Mouse (Mus musculus) adrenal gland (tissue): ENCODE measurements around the gene Wrap53.
"Not testable (repeated sequence)": the region's sequence is repeated elsewhere in the genome, so short reads cannot be mapped to it uniquely, and the experiment has no call there.

Experiments
- intact Hi-C: fragments of 180-260 bp; cut with DNase I; formaldehyde crosslinking; loops from one replicate; pipeline ENCODE4 v1.15.1; 2025
- long read RNA-seq, 2 experiments: library from polyadenylated mRNA; unstranded; transcript quantifications; one replicate each; pipeline ENCODE4 v2.0.0; 2020; ENCODE audit warnings: borderline replicate concordance in 1 of 2; ENCODE audit not compliant: insufficient replicate concordance in 1 of 2

Wrap53 gene
- long read RNA-seq, experiment 1, partial matches to known transcripts, result 0 of 4 reads
- long read RNA-seq, experiment 1, other reads (novel, unspliced or antisense), result 1 of 4 reads
- long read RNA-seq, experiment 2, transcript Wrap53-201 (10 exons, 1,891 nt), result major isoform, 6 of 7 reads
- long read RNA-seq, experiment 2, partial matches to known transcripts, result 0 of 7 reads
- long read RNA-seq, experiment 2, other reads (novel, unspliced or antisense), result 1 of 7 reads

DNA sequence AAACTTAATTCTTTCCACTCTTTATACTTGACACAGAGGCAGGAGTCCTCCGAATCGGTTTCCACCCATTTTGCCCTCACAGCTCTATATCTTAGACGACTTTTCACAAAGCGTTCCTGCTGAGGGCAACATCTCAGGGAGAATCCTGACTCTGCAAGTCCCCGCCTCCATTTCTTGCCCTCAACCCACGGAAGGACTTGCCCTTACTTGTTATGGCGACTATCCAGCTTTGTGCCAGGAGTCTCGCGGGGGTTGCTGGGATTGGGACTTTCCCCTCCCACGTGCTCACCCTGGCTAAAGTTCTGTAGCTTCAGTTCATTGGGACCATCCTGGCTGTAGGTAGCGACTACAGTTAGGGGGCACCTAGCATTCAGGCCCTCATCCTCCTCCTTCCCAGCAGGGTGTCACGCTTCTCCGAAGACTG is at the start of gene Wrap53, which contains the start of gene Trp53:
Gene Wrap53 (minus strand): TSS at position 165 of the 424 bp plus-strand sequence.
Gene Trp53 (plus strand): TSS at position 269 of the 424 bp plus-strand sequence.
- intact Hi-C loops, result loop anchor here (1.0 kb wide), 1 partner anchor 34 kb away; no protein-coding TSS in a partner anchor

DNA sequence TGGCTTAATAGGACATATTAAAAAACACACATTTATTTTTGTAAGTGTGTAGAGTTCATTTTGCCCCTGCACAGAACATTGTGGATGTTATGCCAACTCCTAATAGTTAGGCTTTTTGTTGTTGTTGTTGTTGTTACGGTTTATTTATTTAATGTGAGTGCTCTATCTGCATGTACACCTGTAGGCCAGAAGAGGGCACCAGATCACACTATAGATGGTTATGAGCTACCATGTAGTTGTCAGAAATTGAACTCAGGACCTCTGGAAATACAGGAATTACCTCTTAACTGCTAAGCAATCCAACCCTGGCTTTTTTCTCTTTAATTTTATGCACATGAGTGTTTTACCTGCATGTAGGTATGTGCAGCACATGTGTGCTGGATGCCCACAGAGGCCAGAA is 49.7 kb upstream of the Wrap53 start:
- intact Hi-C loops, result loop anchor here (5.0 kb wide), 1 partner anchor 32 kb away; the partner anchor contains the start of gene Mpdu1

DNA sequence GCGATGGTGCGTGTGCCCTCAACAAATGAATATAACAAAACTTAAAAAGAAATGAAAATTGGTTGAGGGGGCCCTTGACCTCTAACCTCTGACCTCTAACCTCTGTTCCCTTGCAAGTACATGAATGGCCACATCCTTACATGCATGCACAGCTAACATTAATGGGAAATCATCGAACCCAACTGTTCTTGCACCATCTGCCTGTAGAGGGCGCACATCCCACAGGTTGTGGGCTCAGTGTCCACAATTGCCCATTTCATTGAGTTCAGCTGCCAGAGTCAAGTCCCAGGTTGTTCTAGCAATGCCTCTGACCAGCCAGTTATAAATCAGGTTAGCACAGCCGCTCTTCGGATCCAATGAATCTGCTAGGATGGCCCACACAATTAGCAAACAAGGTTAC is 48.2 kb upstream of the Wrap53 start:
- intact Hi-C loops, result loop anchor here (5.0 kb wide), 1 partner anchor 34 kb away; the partner anchor contains the start of gene Mpdu1

DNA sequence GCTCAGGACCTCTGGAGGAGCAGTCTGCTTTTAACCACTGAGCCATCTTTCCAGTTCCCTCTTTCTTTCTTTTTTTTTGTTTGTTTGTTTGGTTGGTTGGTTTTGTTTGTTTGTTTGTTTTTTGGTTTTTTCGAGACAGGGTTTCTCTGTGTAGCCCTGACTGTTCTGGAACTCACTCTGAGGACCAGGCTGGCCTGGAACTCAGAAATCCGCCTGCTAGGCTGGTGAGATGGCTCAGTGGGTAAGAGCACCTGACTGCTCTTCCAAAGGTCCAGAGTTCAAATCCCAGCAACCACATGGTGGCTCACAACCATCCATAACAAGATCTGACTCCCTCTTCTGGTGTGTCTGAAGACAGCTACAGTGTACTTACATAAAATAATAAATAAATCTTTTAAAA is 44.3 kb upstream of the Wrap53 start:
- intact Hi-C loops, result not testable (repeated sequence)

DNA sequence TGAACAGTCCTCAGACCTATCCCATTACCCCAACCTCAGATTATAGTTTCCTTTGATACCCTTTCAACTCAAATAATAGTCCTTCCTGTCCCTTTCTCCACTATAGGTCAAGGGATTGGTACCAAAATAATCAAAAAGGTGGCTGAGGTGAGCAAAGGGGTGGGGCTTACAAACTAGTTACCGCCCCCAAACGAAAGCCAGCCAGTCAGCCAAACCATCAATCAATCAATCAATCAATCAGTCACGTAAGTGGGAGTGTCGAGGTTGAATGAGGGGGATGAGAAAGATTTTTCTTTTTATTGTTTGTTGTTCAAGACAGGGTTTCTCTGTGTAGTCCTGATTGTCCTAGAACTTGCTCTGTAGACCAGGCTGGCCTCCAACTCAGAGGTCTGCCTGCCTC is 43.0 kb upstream of the Wrap53 start:
- intact Hi-C loops, result no loop called here

DNA sequence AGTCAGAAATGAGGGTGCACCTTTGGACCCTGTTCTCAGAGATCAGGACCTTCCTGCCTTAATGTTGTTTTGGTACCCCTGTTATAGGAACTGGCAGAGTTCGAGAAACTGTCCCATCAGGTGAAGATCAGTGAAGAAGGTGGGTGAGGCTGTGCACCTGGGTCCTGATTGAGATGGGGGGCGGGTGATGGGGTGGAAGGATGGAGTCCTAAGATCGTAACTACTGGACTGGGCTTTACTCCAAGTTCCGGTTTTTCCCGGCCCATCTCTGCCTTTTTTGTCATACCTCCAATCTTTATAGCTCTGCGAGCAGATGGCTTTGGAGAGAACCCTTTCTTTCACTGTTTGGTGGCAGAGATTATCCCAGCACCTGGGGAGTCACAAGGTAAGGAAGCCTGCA is 42.4 kb upstream of the Wrap53 start:
- intact Hi-C loops, result no loop called here

DNA sequence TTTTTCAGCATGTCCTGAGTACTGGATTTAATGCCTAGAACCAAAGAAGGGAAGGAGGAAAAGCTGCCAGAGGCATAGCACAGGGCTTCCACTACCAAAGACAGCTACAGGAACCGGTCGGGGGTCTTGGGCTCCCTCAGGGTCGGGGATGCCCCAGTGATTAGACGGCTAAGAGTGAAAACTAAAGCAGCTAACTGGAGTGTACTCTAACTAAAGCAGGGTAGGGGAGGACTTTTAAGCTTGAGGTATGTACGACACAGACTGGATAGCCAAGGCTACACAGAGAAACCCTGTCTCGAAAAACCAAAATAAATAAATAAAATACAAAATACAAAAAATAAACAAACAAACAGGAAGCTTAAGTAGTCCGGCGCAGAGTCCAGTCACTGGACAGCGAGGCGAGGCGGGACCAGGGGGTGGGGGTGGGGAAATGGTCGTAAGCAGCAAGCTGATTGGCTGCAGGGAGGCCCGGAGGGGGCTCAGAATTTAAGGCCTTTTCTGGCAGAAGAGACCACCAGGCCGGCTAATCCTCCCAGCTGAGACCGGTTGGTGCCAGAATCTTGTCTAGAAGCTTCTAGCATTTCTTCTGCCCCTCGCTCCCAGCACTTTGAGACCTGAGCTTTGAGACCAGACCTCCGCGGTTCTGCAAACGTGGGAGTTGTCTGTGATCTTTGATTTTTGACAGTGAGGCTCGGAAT is 41.7 kb upstream of the Wrap53 start, which contains the start of gene Sat2:
Gene Sat2 (plus strand): TSS at position 454 of the 698 bp plus-strand sequence.
- intact Hi-C loops, result no loop called here

DNA sequence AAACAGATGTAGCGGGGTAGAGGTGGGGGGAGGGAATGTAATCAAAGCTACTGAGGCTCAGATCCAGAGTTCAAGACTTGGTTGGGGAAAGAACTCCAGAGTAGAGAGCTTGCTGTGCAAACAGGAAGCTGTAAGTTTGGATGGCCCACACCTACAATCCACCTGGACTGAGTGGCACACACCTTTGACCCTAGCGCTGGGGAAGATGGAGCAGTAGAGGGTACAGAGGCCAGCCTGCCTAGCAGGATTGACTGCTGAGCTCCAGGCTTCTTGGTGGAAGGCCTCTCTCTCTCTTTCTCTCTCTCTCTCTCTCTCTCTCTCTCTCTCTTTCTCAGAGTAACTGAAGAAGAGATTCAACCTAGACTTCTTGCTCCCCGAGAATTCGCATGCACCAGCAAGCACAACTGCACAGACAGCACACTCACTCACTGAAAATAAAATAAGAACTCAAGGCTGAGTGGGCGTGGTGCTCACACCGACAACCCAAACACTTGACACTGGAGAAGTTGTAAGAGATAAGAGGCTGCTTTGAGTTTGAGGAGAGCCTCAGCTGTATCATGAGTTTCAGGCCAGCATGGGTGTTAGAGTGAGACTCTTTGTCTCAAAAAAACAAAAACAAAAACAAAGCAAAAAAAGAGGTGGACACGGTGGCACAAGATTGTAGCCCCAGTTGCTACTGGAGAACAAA is 40.5 kb upstream of the Wrap53 start:
- intact Hi-C loops, result no loop called here

DNA sequence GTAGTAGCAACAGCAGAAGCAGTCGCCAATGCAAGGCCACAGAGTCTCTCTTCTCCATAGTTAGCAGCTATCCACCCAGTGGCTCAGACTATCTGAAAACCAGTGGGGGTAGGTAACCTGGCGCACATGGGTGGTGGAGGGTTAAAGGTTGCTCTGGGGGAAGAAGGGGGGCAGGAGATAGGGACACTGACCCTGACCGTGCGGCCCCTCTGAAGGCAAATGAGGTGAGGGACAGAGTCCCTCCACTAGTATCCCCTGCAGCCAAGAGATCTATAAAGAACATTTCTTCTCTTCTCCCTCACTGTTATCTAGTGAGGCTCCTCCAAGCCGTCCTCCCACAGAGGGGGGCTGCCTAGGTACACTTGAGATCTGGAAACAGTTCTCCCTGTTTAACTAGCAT is 37.8 kb upstream of the Wrap53 start, which contains the start of gene Shbg:
Gene Shbg (minus strand): TSS at position 101 of the 400 bp plus-strand sequence.
- intact Hi-C loops, result no loop called here

DNA sequence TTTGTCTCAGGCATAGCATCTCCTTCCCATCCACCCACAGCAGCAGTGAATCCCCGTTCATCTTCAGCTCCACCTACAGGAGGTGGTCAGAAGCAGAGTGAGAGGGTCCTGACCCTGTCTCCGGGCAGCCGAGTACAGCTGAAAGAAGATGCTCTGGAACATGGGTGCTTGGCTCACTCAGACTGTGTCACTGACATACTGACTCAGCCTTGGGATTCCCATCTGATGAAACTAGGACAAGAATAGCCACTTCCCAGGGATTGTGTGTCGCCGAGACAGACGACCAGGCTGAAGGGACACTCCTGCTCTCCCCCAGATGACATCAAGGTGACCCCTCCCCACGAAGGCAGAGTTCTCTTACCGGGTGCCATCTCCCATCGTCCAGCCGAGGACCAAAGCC is 36.7 kb upstream of the Wrap53 start:
- intact Hi-C loops, result no loop called here

DNA sequence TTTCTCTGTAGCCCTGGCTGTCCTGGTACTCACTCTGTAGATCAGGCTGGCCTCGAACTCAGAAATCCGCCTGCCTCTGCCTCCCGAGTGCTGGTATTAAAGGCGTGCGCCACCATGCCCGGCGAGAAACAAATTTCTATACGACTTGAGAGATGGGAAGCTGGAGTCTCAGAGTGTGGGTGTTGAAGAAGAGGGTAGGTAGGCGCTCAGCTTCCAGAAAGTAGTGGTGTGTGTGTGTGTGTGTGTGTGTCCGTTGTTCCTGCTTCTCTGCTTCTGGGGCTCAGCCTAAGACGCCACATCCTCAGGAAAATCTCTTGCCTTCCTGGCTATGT is 34.2 kb upstream of the Wrap53 start:
- intact Hi-C loops, result loop anchor here (1.0 to 5.0 kb wide), 3 partner anchors 34 to 87 kb away; partner anchors contain the start of genes Dnah2, Trp53 and Wrap53

DNA sequence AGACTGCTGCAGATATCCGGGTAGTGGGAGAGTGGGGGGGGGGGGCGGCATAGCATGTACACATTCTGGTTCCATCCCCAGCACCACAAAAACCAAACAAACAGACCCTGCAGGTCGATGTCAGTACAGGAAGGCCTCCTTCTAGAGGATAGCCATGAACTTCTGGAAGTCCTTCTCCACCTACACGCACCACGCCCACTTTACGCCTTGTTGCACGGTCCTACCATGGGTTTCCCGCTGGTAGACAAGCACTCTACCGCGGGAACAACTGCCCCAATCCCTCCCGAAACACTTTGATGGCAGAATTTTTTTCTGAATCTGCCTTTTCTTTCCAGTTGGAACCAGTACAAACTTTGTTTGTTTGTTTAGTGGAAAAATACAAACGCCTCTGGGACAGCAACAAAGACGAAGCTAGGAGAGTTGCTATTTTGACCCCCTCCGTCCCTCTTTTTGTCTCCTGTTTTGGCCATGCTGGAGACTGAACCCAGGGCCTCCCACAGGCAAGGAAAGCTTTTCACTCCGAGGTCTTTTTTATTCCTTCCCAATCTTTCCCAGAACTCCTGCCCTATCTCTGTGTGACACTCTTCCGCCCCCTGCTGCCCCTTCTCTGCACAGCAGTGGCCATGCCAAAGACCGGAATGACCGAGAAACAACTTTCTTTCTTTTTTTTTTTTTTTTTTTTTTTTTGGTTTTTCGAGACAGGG is 33.6 kb upstream of the Wrap53 start:
- intact Hi-C loops, result loop anchor here (1.0 to 5.0 kb wide), 3 partner anchors 33 to 86 kb away; partner anchors contain the start of genes Dnah2, Trp53 and Wrap53

DNA sequence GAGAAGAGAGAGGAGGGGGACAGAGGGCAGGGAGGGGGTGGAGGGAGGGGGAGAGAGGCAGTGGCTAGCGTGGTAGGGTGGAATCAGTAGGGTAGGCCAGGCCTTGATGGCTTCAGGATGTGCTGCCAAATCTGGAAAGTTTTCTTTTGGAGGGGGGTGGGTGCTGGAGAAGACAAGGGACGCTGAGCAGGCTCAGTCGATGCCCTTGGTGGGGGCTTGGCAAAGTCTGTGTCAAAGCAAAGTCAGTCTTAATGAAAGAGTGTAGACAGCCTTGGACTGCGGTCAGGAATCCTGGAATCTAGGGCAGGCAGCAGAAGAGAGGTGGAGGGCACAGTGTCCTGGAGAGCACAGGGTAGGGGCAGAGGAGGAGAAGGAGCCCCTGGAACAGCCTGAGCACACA is 30.8 kb upstream of the Wrap53 start:
- intact Hi-C loops, result loop anchor here (1.0 to 5.0 kb wide), 3 partner anchors 32 to 84 kb away; partner anchors contain the start of gene Dnah2

DNA sequence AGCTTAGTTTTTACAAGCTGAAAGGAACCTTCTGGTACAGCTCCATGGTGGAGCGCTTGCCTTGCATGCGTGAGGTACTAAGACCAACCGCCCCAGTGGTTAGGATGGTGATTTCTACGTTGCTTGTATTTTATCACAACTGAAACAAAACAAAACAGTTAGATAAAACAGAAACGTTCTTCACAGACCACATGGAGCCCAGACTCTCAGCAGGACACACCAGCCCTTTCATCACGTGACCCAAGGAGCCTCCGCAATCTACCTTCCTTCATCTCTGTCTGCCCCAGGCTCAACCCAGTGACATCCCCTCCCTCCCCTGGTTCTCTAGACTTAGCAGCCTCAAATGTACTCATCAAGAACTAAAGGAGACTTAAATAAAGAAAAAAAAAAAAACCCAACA is 29.4 kb upstream of the Wrap53 start:
- intact Hi-C loops, result no loop called here

DNA sequence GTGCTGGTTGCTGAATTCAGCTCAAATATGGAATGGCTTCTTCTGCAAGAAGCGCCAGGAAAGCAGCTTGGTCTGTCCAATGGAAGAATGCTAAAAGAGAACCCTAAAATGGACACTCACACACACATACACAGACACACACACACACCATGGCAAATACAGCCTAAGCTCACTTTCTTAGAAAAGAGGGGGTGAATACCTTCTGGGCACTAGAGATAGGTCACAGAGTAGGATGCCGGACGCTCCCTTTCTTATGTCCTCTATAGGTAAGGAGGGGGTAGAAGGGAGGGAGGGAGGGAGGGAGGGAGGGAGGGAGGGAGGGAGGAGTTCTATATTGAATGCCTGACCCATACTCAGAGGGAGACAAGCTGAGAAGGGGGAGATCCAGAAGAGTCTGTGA is 28.5 kb upstream of the Wrap53 start:
- intact Hi-C loops, result no loop called here

DNA sequence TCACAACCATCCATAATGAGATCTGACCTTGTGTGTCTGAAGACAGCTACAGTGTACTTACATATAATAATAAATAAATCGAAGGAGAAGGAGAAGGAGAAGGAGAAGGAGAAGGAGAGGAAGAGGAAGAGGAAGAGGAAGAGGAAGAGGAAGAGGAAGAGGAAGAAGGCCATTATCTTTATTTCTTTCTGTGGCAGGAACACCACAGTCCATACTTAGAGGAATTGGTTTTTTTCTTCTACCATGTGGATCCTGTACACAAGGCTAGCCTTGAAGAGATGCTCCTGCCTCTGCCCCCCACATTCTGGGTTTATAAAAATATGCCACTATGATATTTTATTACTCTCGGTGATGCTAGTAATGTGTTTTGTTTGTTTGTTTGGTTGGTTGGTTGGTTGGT is 26.8 kb upstream of the Wrap53 start:
- intact Hi-C loops, result no loop called here

DNA sequence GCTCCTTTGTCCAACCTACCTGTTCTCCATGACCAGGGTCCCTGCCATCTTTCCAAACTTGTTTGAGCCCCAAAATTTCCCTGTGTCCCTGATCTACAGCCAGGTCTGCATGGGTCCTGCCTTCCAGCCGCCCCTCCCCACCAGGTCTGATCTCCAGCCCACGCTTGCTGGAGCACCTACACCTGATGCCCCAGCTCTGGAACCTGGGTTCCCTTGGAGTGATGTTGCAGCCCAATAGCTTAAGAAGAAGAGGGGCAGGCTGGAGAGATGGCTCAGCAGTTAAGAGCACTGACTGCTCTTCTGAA is 26.4 kb upstream of the Wrap53 start:
- intact Hi-C loops, result no loop called here

DNA sequence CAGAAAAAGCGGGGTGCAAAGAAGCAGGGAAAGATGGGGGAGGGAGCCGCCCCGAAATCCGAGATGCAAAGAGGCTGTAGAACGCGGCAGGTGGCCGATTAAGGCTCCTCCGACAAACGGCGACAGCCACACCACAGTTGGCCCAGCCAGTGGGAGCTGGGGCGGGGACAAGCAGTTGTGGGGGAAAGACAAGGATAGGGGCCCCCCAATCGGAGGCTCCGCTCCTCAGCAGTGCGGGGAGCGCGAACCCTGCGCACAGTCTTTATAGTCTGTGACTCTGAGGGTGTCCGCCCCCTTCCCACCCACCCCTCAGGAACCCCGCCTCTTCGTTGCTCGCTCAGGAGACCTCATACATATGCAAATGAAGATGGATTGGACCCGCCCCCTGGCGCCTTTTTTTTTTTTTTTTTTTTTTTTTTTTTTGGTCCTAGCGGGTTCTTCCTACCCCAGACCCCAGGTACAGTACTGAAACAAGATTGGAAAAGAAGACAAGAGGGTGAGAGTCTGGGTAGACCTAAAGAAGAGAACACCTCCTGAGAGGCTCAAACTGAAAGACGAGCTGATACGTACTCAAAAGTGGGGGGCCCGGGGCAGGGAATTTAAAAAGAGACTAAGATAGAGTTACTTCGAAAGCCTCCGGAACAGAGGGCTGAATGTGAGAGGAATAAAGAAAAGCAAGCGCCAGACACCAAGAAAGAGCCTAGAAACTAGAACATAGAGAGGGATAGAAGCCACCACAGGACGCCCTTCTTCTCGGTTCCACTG is 25.9 kb upstream of the Wrap53 start, which contains the start of gene Atp1b2:
Gene Atp1b2 (minus strand): TSS at position 217 of the 765 bp plus-strand sequence.
- intact Hi-C loops, result no loop called here

DNA sequence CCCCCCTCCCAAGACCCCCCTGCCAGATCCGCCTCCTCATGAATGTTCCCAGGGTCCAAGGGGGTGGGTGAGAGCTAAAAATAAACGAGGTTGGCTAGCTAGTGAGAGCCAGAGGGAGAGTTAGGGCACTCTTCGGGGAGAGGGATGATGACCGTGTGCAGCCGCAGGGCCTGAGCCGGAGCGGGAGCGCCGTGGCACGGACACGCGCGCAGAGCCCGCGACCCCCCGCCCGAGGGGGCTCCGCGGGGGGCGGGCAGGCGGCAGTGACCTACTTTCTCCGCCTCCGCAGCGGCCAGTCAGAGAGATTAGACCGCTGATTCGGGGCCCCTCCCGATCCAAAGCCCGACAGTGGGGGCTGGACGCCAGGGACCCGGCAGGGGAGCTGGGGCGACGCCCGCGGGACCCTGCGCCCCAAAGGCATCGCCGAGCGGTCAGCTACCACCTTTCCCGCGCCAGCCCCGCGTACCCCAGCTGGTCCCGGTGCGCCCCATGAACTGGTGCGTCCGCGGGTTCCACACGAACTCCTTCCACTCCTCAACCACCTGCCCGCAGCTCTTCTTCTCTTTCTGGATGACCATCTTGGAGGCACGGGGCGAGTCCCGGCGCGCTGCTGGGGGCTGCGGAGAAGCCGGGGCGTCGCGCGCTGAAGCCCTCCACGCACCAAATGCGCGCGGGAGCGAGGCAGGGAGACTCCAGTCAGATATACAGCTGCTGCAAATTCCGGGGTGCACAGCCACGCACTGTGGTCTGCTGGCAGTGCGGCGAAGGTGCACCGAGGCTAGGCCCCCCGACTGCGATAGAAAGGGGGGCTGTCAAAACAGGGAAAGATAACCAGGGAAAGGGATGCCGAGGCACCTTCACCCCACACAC is 25.0 kb upstream of the Wrap53 start:
- intact Hi-C loops, result no loop called here

DNA sequence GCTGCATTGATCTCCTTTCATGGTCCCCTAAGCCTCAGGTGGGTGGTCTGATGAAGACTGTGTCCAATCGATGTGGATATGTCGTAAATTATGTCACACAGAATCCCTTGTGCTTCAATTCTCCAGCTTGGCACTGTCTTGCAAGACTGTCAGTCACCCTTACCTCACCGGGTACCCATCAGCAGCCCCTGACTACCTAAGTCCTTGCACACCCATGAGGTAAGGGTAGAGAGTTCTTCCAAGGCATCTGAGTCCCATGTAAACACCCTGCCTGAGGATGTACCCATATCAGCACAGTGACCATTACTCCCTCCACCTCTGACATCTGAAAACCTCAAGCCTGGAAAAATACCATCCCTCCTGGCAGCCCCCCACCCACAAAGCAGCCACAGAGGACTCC is 24.3 kb upstream of the Wrap53 start:
- intact Hi-C loops, result no loop called here
